Mouse (Mus musculus) erythroid progenitor cell, adult 5-6 weeks (primary cell): ENCODE measurements around the gene Susd1. TPM values are rescaled to one million over a fixed set of nuclear protein-coding genes. Genes with fewer than 3 reads are reported as not detected.

Source experiments
- ATAC-seq: replicated peaks from 2 replicates; pipeline ENCODE4 v1.8.0; 2016; ENCODE audit warnings: moderate number of reproducible peaks, mild to moderate bottlenecking, moderate TSS enrichment, inconsistent platforms; ENCODE audit not compliant: poor library complexity, low FRiP score, severe bottlenecking
- total RNA-seq, 2 experiments: library from RNA; stranded (forward) in 1 of 2; stranded (reverse) in 1 of 2; fragments of 150-400 nt in 1 of 2; fragments of 186-747, 209-891 nt in 1 of 2; gene quantifications; 2 replicates each; pipeline versions ENCODE4 v1.2.3 to v1.2.4; 2015 to 2017; ENCODE audit warnings: low replicate concordance in 2 of 2

The Susd1 gene
- 17.7 and 42.8 TPM in 2 replicates for total RNA-seq (2015; ENCODE audit: low replicate concordance)
- total RNA-seq (2017; ENCODE audit: low replicate concordance): 23.1 and 24.7 TPM in 2 replicates

DNA sequence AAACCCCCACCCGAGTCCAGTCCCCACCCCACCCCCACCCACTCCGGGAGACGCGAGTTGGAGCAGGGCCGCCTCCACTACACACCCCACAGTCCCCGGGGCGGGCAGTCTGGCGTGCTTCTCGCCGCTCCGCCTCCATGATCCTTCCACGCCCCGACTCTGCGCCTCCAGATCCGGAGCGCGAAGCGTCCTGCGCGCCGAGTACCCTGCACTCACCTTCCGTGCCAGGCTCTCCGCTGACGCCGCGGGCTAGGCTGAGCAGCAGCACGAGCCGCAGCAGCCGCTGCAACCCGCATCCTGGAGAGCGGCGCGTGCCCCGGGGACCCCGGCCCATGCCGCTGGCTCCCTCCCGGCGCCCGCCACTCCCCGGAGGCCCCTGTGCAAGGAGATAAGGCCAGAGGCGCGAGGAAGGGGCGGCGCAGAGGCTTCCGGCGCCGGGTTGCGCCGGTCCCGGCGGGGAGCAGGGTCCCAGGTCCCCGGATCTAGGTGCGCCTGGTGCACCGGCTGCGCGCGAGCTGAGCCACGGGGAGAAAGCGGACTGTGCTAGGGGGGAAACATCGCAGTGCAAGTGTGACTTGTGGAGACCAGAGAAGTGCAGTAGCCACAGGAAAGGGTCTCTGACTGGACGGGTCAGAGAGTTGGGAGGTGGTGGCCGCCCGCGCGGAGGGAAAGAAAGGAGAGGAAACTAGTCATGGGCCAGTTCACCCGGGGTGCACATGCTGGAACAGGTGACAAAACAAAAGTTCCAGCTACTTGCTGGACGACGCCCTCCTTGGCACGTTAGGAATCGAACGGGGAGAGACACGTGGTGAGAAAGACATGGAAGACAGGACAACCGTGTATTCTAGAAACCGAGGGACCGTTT is at the start of gene Susd1:
TSS of gene Susd1 (minus strand) at position 644 of the 865 bp plus-strand sequence.
- peak; percentile 91 for ATAC-seq

GRCm38 (mm10) chr4:59471306-59471705 is 32.9 kb upstream of the Susd1 start:
- no peak for ATAC-seq

- no peak for ATAC-seq
Measured at GRCm38 (mm10) chr4:59465449-59465848, 27.0 kb upstream of the Susd1 start.

DNA sequence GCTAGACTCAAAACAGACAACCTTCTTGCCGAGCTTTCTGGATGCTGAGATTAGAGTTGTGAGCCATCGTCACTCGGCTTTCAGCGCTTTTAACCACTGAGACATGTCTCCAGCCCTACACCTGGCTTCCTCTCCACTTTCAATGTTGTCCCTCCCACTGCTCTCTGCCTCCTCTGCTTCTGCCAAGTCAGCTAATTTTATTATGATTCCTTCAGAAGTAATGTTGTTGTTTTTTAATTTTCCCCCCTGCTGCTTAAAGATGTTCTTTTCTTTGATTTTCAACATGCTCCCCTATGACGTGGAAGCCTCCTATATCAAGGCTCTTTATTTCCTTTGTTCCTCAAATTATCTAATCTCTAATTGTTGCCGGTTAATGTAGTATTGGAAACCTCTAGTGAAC is 26.2 kb upstream of the Susd1 start:
- no peak for ATAC-seq

DNA sequence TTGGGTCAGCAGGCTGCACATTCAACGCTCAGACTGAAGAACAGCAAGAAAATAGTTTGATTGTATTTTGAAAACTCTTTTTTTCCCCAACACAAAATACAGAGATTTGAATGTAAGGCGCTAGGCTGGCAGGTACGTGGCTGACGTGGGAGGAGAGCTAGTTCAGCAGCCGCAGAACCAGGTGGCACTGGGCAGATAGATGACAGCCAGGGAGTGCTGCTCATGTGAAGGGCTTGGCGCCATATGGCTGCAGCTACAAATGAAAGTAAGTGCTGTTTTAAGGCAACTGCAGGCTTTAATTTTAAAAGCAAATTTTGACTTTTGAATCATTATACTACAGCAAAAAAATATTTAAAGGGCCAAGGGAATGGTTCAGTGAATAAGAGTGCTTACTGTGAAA is 24.1 kb upstream of the Susd1 start:
- no peak for ATAC-seq

DNA sequence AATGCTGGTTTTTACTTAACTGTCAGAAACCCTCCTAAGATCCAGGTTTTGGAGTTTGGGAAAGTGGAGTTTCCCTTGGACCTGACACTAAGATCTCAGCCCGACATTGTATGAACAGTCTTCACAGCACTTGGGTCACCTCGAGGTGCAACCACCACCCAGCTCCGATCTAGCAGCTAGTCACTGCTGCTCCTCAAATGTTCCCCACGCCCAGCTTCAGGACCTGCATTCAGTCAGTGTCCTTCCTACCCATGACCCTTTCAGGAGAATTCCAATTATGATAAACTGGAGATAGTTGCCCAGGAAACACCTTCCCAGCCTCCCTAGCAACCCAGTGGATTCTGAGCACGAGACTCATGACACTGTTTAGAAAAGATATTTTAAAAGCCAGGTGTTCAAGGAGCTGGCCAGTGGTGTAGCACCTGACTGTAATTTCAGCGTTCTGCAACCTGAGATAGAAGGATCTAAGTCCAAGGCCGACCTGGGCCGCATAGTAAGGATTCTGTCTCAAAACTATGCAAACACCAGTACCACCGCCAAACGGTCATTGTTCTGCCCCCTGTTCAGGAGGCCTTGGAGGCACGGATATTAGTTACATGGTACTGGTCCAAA is 22.8 kb upstream of the Susd1 start:
- ATAC-seq: no peak

GRCm38 (mm10) chr4:59459216-59459955 is 21.0 kb upstream of the Susd1 start:
- no peak for ATAC-seq

DNA sequence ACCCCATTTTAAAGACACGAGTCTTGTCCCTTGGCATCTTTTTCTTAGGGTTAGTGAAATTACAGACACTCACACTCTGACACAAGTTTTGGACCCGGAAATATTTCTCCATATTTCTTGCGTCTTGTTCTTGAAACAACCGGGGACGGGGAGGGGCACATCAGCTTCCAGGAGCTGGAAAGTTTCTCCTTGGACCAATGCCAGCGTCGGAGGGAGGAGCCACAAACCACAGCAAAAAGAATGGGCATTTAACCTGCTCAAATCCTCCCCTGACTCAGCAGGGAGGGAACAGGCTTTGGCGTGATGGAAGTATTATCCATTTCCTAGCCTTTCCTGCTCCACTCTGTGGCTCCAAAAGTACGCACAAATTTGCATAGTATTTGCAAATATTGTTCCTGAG is 19.5 kb upstream of the Susd1 start:
- ATAC-seq: no peak

DNA sequence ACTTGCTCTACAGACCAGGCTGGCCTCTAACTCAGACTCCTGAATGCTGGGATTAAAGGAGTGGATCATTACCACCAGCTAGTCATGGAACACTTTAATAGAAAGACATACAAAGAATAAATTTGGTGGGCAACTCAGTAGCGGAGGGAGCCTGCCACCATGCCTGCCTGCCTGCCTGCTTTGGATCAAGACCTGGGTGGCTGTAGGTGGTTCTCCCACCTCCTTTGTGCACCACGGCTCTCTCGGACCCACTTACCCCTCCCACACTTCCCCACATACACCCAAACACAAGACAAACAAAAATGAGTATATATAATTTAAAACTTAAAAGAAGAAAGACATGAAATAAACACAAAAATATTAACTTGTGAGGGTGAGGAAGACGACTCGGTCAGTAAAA is 18.7 kb upstream of the Susd1 start:
- ATAC-seq: no peak

GRCm38 (mm10) chr4:59455465-59455864 is 17.0 kb upstream of the Susd1 start:
- ATAC-seq: no peak; the same call in 1 of the 2 replicates

- no peak for ATAC-seq
Measured at GRCm38 (mm10) chr4:59454046-59454445, 15.6 kb upstream of the Susd1 start.

- no peak for ATAC-seq
Measured at GRCm38 (mm10) chr4:59452503-59452933, 14.1 kb upstream of the Susd1 start.

DNA sequence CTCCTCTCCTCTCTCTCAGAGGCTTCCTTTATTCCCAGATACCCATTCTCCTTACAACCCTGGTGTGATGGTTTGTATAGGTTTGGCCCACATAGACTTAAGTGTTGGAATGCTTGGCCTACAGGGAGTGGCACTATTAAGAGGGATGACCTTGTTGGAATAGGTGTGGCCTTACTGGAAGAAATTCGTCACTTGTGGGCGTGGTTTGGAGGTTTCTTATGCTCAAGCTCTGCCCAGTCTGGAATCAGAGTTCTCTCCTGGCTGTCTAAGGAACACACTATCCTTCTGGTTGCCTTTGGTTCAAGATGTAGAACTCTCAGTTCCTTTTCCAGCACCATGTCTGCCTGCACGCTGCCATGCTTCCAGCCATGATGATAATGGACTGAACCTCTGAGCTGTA is 12.5 kb upstream of the Susd1 start:
- ATAC-seq: no peak

DNA sequence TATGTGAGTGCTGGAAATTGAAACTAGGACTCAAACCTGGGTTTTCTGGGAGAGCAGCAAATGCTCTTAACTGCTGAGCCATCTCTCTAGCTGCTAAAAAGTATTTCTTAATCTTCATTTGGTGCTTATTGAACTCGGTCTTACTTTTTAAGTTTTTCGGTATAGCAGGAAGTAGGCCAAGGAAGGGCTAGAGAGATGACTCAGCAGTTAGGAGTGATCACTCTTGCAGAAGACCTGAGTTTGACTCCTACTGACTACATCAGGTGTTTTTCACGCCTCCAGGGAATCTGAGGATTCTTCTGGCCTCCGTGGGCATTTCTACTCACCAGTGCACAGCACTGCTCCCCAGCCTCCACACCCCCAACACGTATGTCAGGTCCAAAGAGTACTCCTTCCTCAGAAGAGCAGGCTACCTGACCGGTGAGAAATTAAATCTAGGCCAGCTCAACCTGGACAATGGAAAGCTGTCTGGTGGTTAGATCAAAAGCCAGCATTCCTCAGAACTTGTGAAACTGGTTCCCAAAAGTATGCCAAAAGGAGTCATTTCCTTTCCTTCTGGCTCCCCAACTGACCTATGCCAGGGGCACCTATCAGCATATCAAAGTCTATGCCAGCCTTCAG is 11.9 kb upstream of the Susd1 start:
- 0 out of 2 replicates have a peak, but pooled peaks have one; percentile 36 for ATAC-seq

GRCm38 (mm10) chr4:59447296-59447695 is 8.9 kb upstream of the Susd1 start:
- ATAC-seq: no peak

DNA sequence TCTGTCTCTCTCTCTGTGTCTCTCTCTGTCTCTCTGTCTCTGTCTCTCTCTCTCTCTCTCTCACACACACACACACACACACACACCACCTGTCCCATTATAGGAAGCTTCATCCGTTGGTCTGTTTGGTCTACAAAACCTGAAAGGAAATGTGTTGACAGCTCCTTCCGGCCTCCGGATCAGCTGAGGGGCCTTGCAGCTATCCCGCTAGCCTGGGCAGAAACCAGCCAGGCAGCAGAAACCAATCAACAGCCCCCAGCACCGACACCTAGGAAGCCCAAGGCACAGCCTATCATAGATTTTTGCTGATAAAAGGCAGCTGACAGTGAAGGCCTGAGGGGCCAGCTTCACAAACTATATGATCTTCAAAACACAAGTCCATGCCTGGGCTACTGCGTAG is 7.1 kb upstream of the Susd1 start:
- ATAC-seq: no peak

- ATAC-seq: no peak
Measured at GRCm38 (mm10) chr4:59444994-59445393, 6.6 kb upstream of the Susd1 start.

- no peak for ATAC-seq
Measured at GRCm38 (mm10) chr4:59444085-59444484, 5.7 kb upstream of the Susd1 start.

DNA sequence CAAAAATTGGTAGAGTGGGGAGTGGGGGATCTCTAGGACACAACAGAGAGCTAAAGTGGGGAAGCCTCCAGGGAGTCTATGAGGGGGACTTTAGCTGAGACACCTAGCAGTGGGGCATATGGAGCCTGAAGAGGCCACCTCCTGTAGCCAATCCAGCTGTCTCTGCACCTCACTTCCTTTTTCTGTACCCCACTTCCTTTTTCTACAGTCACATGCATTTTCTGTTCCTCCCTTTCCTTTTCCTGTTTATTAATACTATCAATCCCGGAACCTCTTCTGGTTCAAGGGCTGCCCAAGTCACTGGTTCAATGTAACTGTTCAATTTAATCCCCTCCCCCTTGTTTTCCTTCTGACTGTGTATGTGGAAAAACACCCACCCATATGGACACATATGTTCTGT is 2.8 kb upstream of the Susd1 start:
- ATAC-seq: no peak

- peak; percentile 43; the same call in 1 of the 2 replicates for ATAC-seq
Measured at GRCm38 (mm10) chr4:59439960-59440359, 1.5 kb upstream of the Susd1 start.
